Mouse (Mus musculus) CH12.LX (cell line): ENCODE results near the gene Fcrl1. TPM values are rescaled to one million over a fixed set of nuclear protein-coding genes. Genes with fewer than 3 reads are reported as not detected.

Source experiments
- DNase-seq: peaks from one replicate; pipeline ENCODE4 v3.0.0-alpha.2; 2013; ENCODE audit errors: extremely low read depth
- H3K27ac ChIP-seq: 2 replicates; pipeline ENCODE4 v1.5.1; 2012; ENCODE audit warnings: low read depth, mild to moderate bottlenecking, control low read depth, moderate library complexity; ENCODE audit not compliant: insufficient read depth
- H3K27me3 ChIP-seq: replicated peaks from 2 replicates; pipeline ENCODE3; 2012; ENCODE audit warnings: inconsistent platforms
- H3K36me3 ChIP-seq, 2 experiments: replicated peaks in 1 of 2; 2 replicates each; pipeline versions ENCODE3 to v1.6.1; 2012; ENCODE audit warnings: inconsistent platforms in 1 of 2, low read length in 1 of 2, mild to moderate bottlenecking in 1 of 2, mixed read lengths in 1 of 2, moderate library complexity in 1 of 2; ENCODE audit not compliant: control insufficient read depth in 1 of 2, insufficient read depth in 1 of 2
- H3K4me1 ChIP-seq, 2 experiments: 2 replicates each; pipeline ENCODE4 v1.6.1; 2012; ENCODE audit warnings: inconsistent platforms in 1 of 2, moderate library complexity in 1 of 2; ENCODE audit not compliant: insufficient read depth in 2 of 2, control insufficient read depth in 1 of 2
- H3K4me2 ChIP-seq: 2 replicates; pipeline ENCODE4 v1.6.1; 2012; ENCODE audit warnings: low read depth, mild to moderate bottlenecking, control low read depth; ENCODE audit not compliant: poor library complexity, insufficient read depth, severe bottlenecking
- H3K4me3 ChIP-seq, 3 experiments: fragments of 150-350 bp in 1 of 3; sonication (generic) in 1 of 3; replicated peaks in 1 of 3; 2 replicates each; pipeline versions ENCODE3 to v1.5.1; 2011 to 2012; ENCODE audit warnings: low read depth in 2 of 3, low read length in 2 of 3, mild to moderate bottlenecking in 2 of 3, moderate library complexity in 2 of 3, control low read depth in 1 of 3, improper control_type of control experiment in 1 of 3, inconsistent platforms in 1 of 3, mixed read lengths in 1 of 3; ENCODE audit not compliant: poor library complexity in 1 of 3
- H3K79me2 ChIP-seq: replicated peaks from 2 replicates; pipeline ENCODE4 v1.6.1; 2012; ENCODE audit warnings: mild to moderate bottlenecking, moderate library complexity; ENCODE audit not compliant: control insufficient read depth, poor library complexity, insufficient read depth, severe bottlenecking; ENCODE audit errors: extremely low read depth
- H3K9ac ChIP-seq: 2 replicates; pipeline ENCODE4 v1.6.1; 2012; ENCODE audit warnings: low read depth, mild to moderate bottlenecking, control low read depth, moderate library complexity; ENCODE audit not compliant: insufficient read depth
- H3K9me3 ChIP-seq: replicated peaks from 2 replicates; pipeline ENCODE3; 2012; ENCODE audit warnings: low read length, inconsistent platforms, mixed read lengths
- BHLHE40 ChIP-seq: IDR thresholded peaks from 2 replicates; pipeline ENCODE4 v1.6.1; 2011; ENCODE audit warnings: mild to moderate bottlenecking, low read depth, low read length, improper control_type of control experiment
- CHD1 ChIP-seq: IDR thresholded peaks from 2 replicates; pipeline ENCODE4 v1.6.1; 2012; ENCODE audit warnings: low read depth, low read length, improper control_type of control experiment, inconsistent platforms
- CHD2 ChIP-seq: IDR thresholded peaks from 2 replicates; pipeline ENCODE4 v1.6.1; 2011; ENCODE audit warnings: low read length, improper control_type of control experiment
- CTCF ChIP-seq, 2 experiments: IDR thresholded peaks in 1 of 2; conservative IDR thresholded peaks in 1 of 2; 2 replicates each; pipeline ENCODE4 v1.5.1; 2011 to 2012; ENCODE audit warnings: low read depth in 2 of 2, low read length in 2 of 2, improper control_type of control experiment in 1 of 2, inconsistent platforms in 1 of 2, mild to moderate bottlenecking in 1 of 2, moderate library complexity in 1 of 2
- ETS1 ChIP-seq: conservative IDR thresholded peaks from 2 replicates; pipeline ENCODE4 v1.6.1; 2012; ENCODE audit warnings: low read depth, mild to moderate bottlenecking, inconsistent platforms, low read length, improper control_type of control experiment, moderate library complexity
- KAT2A ChIP-seq: IDR thresholded peaks from 2 replicates; pipeline ENCODE4 v1.6.1; 2012; ENCODE audit warnings: low read length, improper control_type of control experiment, inconsistent platforms; ENCODE audit not compliant: insufficient replicate concordance
- MAZ ChIP-seq: IDR thresholded peaks from 2 replicates; pipeline ENCODE4 v1.6.1; 2012; ENCODE audit warnings: low read depth, mild to moderate bottlenecking, inconsistent platforms, low read length, improper control_type of control experiment, moderate library complexity
- MXI1 ChIP-seq: IDR thresholded peaks from 2 replicates; pipeline ENCODE4 v1.6.1; 2011; ENCODE audit warnings: mild to moderate bottlenecking, low read depth, low read length, improper control_type of control experiment
- MYC ChIP-seq: IDR thresholded peaks from 2 replicates; pipeline ENCODE4 v1.6.1; 2011; ENCODE audit warnings: low read depth, mild to moderate bottlenecking, improper control_type of control experiment, low read length
- NRF1 ChIP-seq: IDR thresholded peaks from 2 replicates; pipeline ENCODE4 v1.6.1; 2014; ENCODE audit warnings: low read depth, mild to moderate bottlenecking, inconsistent platforms, low read length, improper control_type of control experiment, moderate library complexity
- POLR2AphosphoS2 ChIP-seq: IDR thresholded peaks from 2 replicates; pipeline ENCODE4 v1.6.1; 2011; ENCODE audit warnings: low read depth, low read length, improper control_type of control experiment
- SIN3A ChIP-seq: IDR thresholded peaks from 2 replicates; pipeline ENCODE4 v1.6.1; 2012; ENCODE audit warnings: low read length, improper control_type of control experiment, inconsistent platforms
- SMC3 ChIP-seq: IDR thresholded peaks from 2 replicates; pipeline ENCODE4 v1.6.1; 2011; ENCODE audit warnings: low read depth, low read length, improper control_type of control experiment
- TCF12 ChIP-seq: IDR thresholded peaks from 2 replicates; pipeline ENCODE4 v1.6.1; 2014; ENCODE audit warnings: low read depth, mild to moderate bottlenecking, inconsistent platforms, low read length, improper control_type of control experiment
- ZC3H11A ChIP-seq: IDR thresholded peaks from 2 replicates; pipeline ENCODE4 v1.6.1; 2012; ENCODE audit warnings: low read depth, mild to moderate bottlenecking, inconsistent platforms, low read length, improper control_type of control experiment
- ZMIZ1 ChIP-seq: IDR thresholded peaks from 2 replicates; pipeline ENCODE4 v1.6.1; 2012; ENCODE audit warnings: low read depth, mild to moderate bottlenecking, inconsistent platforms, low read length, improper control_type of control experiment
- dilution Hi-C: fragments of 300-500 bp; cut with MboI; formaldehyde crosslinking; loops from 2 replicates; pipeline ENCODE4 v1.14.3; 2020; ENCODE audit warnings: low sequenced_read_pairs; ENCODE audit not compliant: extremely low pct_unique_long_range_greater_than_20kb, extremely low pct_ligation_motif_present
- in situ Hi-C: fragments of 300-500 bp; cut with MboI; formaldehyde crosslinking; loops from 3 replicates; pipeline ENCODE4 v1.14.3; 2019; ENCODE audit warnings: low sequenced_read_pairs, low pct_ligation_motif_present, low pct_unique_long_range_greater_than_20kb, mixed read lengths
- polyA plus RNA-seq: library from polyadenylated mRNA; unstranded; fragments of >175 nt; gene quantifications from 2 replicates; pipeline ENCODE4 v1.2.1, GENCODE M21; 2012; ENCODE audit warnings: low read depth; ENCODE audit not compliant: insufficient read length
- total RNA-seq, 2 experiments: library from RNA; depleted of rRNA; stranded (reverse); fragments of 300-350 nt in 1 of 2; fragments of >200 nt in 1 of 2; gene quantifications; 2 replicates each; pipeline ENCODE4 v1.2.3; 2012 to 2014

Fcrl1 gene
- total and polyA plus RNA-seq, 3 experiments: 20.6 to 50.1 (median 45.2) TPM

DNA sequence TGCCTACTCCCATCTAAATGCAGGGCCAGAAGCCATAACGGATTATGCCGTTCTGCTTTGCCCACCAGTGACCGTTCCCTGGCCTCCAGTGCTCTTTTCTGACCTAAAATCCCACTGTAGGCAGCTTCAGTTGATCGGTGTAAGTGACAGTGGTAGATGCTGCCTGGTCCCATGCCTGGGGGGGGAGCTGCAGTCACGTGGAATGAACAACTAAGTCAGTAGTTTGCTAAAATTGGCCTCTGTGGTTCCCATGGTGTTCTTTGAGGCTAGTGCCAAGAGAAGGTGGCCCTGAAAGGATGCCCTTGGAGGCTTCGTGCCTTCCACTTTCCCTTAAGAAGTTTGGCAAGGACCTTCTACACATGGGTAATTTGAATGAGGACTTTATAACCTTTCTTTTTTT lies 15.7 kb upstream of the Fcrl1 start (continued):
- TF ChIP-seq BHLHE40 (0 out of 2 replicates have a peak, but pooled peaks have one; percentile 21), MYC (no peak), POLR2AphosphoS2 (no peak)

DNA sequence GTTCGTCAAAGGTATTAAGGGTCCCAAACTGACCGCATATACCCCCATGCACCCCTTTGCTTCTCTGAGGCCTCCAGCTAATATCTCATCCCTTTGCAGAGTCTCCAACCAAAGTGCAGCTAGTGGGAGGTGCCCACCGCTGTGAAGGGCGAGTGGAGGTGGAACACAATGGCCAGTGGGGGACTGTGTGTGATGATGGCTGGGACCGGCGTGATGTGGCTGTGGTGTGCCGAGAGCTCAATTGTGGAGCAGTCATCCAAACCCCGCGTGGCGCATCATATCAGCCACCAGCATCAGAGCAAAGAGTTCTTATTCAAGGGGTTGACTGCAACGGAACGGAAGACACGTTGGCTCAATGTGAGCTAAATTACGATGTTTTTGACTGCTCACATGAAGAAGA lies 10.5 kb upstream of the Fcrl1 start:
- H3K9ac ChIP-seq: no peak overlapping the region
- H3K27ac ChIP-seq: no peak overlapping the region
- H3K4me2 ChIP-seq: no peak overlapping the region
- in situ Hi-C loops: no loop called here
- no peaks in the 10 kb centered on the region for H3K79me2 ChIP-seq
- no peaks in the 10 kb centered on the region for H3K36me3 ChIP-seq
- no peak overlapping the region for H3K4me3 ChIP-seq
- peaks cover 3 to 35% of the 10 kb centered on the region in 2 experiments for H3K4me1 ChIP-seq
- dilution Hi-C loops: no loop called here
- H3K27me3 ChIP-seq: no peaks in the 10 kb centered on the region
- TF ChIP-seq ZMIZ1 (no peak), NRF1 (no peak), CHD2 (no peak), CTCF (conservative IDR thresholded peaks at IDR 0.05 in 1 of 2, IDR thresholded peaks at IDR 0.05 in 1 of 2; ENCODE audit: low read depth in 2 of 2, low read length in 2 of 2) (no peak), TCF12 (no peak), CHD1 (no peak), KAT2A (no peak), ZC3H11A (no peak), MXI1 (no peak)
- no peak for DNase-seq
- no peaks in the 10 kb centered on the region for H3K9me3 ChIP-seq

DNA sequence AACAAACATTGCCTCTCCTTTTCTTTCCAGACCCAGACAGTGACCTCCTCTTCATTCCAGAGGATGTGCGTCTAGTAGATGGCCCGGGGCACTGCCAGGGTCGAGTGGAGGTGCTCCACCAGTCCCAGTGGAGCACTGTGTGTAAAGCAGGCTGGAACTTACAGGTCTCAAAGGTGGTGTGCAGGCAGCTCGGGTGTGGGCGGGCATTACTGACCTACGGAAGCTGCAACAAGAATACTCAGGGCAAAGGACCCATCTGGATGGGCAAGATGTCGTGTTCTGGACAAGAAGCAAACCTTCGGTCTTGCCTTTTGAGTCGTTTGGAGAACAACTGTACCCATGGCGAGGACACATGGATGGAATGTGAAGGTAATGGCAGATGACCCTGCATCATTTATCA lies 8.7 kb upstream of the Fcrl1 start:
- Histone ChIP-seq H3K4me1 (peaks cover 0 to 17% of the 10 kb centered on the region in 2 experiments; a peak in 2 of 4 replicates), H3K4me3 (no peak overlapping the region), H3K79me2 (no peaks in the 10 kb centered on the region), H3K27me3 (no peaks in the 10 kb centered on the region), H3K36me3 (peaks cover 0 to 2% of the 10 kb centered on the region in 2 experiments), H3K4me2 (no peak overlapping the region), H3K9ac (no peak overlapping the region), H3K27ac (no peak overlapping the region), H3K9me3 (no peaks in the 10 kb centered on the region)
- in situ Hi-C loops: no loop called here
- TF ChIP-seq MAZ (no peak), SMC3 (no peak), ETS1 (no peak), MYC (no peak), SIN3A (no peak), POLR2AphosphoS2 (no peak)
- DNase-seq: no peak
- dilution Hi-C loops: no loop called here
